8 mouse cellular contexts compared by ENCODE assay signal in the genomic region with DNA sequence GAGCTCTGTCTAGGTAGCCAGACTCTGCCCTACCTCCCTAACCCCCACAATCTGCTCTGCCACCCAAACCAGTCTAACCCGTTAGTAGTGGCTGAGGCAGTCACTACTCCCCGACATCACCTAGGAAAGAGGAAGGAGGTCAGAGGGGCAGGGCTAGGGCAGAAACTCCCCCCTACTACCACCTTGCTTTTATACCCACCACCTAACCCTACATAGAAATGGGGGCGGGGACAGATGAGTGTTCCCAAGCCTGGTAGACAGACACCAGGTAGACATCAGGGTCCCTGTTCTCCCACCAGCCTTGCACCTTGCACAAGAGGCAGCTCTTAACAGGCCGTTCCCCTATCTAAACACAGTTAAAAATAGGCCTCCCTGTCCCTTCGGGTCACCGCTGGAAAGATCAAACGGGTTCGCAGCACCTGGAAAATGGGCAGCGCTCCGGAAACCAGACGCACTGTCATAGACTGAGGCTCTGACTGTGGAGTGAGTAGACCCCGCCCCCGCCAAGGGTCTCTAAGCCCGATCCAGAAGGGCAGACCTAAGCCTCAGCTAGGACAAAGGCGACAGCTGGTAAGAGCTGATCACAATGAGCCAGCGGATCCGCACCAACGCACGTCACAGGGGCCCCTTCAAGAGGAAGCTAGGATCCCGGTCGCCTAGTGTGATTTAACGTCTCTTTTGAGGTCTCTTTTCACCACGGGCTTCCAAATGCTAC. TPM values are rescaled to one million over a fixed set of nuclear protein-coding genes. Genes with fewer than 3 reads are reported as not detected.
DNase-seq lines count a peak whose midpoint lies in the region; ATAC-seq and TF ChIP-seq lines count a peak whose summit lies in the region.

No protein-coding gene starts in this region.

- peaks cover 19% of the 10 kb centered on the region for H3K4me1 ChIP-seq in brown adipose tissue, adult 24 weeks (ENCODE audit: control insufficient read depth, insufficient read depth, insufficient read length, low read length)
- H3K4me1 ChIP-seq in lung, adult 2 months (ENCODE audit: control insufficient read depth, insufficient read depth, low read length), result peaks cover 39% of the 10 kb centered on the region
- H3K4me1 ChIP-seq in neural tube, embryonic 13.5 days (replicated peaks), result peaks cover 75% of the 10 kb centered on the region

- H3K27me3 ChIP-seq in neural tube, embryonic 13.5 days, result 0 out of 2 replicates have a peak, but pooled peaks cover 3% of the 10 kb centered on the region

- no peak overlapping the region for H3K27ac ChIP-seq in brown adipose tissue, adult 24 weeks (replicated peaks; ENCODE audit: low read depth, low read length)
- peak overlapping the region; percentile 74 for H3K27ac ChIP-seq in neural tube, embryonic 13.5 days (replicated peaks)

- TF ChIP-seq POLR2A in lung, adult 2 months (IDR thresholded peaks at IDR 0.05; ENCODE audit: borderline replicate concordance, extremely low read depth, low read depth, low read length), result 0 out of 2 replicates have a peak, but pooled peaks have one; percentile 10

- H3K9me3 ChIP-seq in neural tube, embryonic 13.5 days, result no peaks in the 10 kb centered on the region

- peak overlapping the region; percentile 56 for H3K9ac ChIP-seq in neural tube, embryonic 13.5 days

- H3K4me3 ChIP-seq in brown adipose tissue, adult 24 weeks (ENCODE audit: insufficient read depth, low read depth, low read length), result peak overlapping the region; percentile 24
- peak overlapping the region; percentile 59 for H3K4me3 ChIP-seq in lung, adult 2 months (replicated peaks; ENCODE audit: extremely low read depth, low read depth, low read length)
- H3K4me3 ChIP-seq in neural tube, embryonic 13.5 days, result peak overlapping the region; percentile 28

- peak; percentile 63 to 73 for ATAC-seq in hematopoietic stem cell, adult 5-6 weeks (replicated peaks in 1 of 2; ENCODE audit: insufficient read depth in 1 of 2, low FRiP score in 2 of 2, low TSS enrichment in 1 of 2, low read depth in 1 of 2, poor library complexity in 2 of 2, severe bottlenecking in 2 of 2)
- peak; percentile 29; the same call in 1 of the 2 replicates for ATAC-seq in neural tube, embryonic 13.5 days (ENCODE audit: low read depth)

- H3K4me2 ChIP-seq in neural tube, embryonic 13.5 days, result peak overlapping the region; percentile 54

- 36% methylated on average over 23 of the region's 23 CpGs for WGBS in lung, adult 2 months
- 15% methylated on average over 23 of the region's 23 CpGs for WGBS in neural tube, embryonic 13.5 days

- TF ChIP-seq CTCF in lung, adult 2 months (IDR thresholded peaks at IDR 0.05; ENCODE audit: insufficient read depth, low read length), result no peak

- 0 out of 2 replicates have a peak, but pooled peaks cover 11% of the 10 kb centered on the region for H3K36me3 ChIP-seq in neural tube, embryonic 13.5 days

- DNase-seq in cerebellum, postnatal 10 days, result peak; percentile 69 to 71
- no peak for DNase-seq in cerebellum, adult 11 months
- no peak for DNase-seq in lung, adult 2 months
- DNase-seq in left cerebral cortex, adult 18-20 months (ENCODE audit: low spot score in 2 of 2), result no peak
- DNase-seq in adrenal gland, postnatal 36 days, result no peak

RNA-seq across cellular contexts. Expression of gene Fam110a, which starts 7.0 kb away (rescaled TPM):
- polyA plus RNA-seq in brown adipose tissue, adult 24 weeks (2012; ENCODE audit: insufficient read depth, insufficient read length, missing spikeins), result 1.7 and 2.6 TPM in 2 replicates
- 10.1 and 22.8 TPM in 2 replicates for total RNA-seq in hematopoietic stem cell, adult 5-6 weeks (2017)
- polyA plus RNA-seq in lung, adult 2 months (2012; rRNA removed), result 41.1 and 42.1 TPM in 2 replicates
- polyA plus RNA-seq in neural tube, embryonic 13.5 days (2015; fragmentation: Nextera tagmentation; extraction: Ambion mirVana), result 48.1 and 52.1 TPM in 2 replicates
- total RNA-seq in left cerebral cortex, adult 18-20 months (2021), result 1 to 10 TPM; 7.4 to 7.6 TPM
- 1 to 10 TPM; 8.5 to 9.6 TPM for total RNA-seq in adrenal gland, postnatal 36 days (2021)

RNA-seq across cellular contexts. Expression of gene Slc52a3, which starts 23.3 kb away (rescaled TPM):
- 0.42 TPM in 1 of 2 replicates, not detected in the other for polyA plus RNA-seq in brown adipose tissue, adult 24 weeks (2012; ENCODE audit: insufficient read depth, insufficient read length, missing spikeins)
- 0.45 and 0.81 TPM in 2 replicates for total RNA-seq in hematopoietic stem cell, adult 5-6 weeks (2017)
- polyA plus RNA-seq in lung, adult 2 months (2012; rRNA removed), result 34.5 and 40.5 TPM in 2 replicates
- polyA plus RNA-seq in neural tube, embryonic 13.5 days (2015; fragmentation: Nextera tagmentation; extraction: Ambion mirVana), result 0.99 and 1.1 TPM in 2 replicates
- 1 to 10 TPM; 2.1 to 2.8 TPM for total RNA-seq in left cerebral cortex, adult 18-20 months (2021)
- total RNA-seq in adrenal gland, postnatal 36 days (2021), result 1 to 10 TPM; 2.1 to 3.6 TPM

Comparison
In these comparisons a context has a peak if more than half of its experiments do, and no peak if none do; other contexts are left out.
1. DNase-seq: peak in cerebellum, postnatal 10 days (2 of 2); none in cerebellum, adult 11 months (single experiment), lung, adult 2 months (single experiment), left cerebral cortex, adult 18-20 months (0 of 2) and adrenal gland, postnatal 36 days (0 of 2).
2. Peak in every context shown above with its lines, with median percentiles within 50 percentile points of each other: H3K4me3 ChIP-seq.